ENCODE assay signal across 21 mouse cellular contexts in genomic region chr1:59886899-59887298, GRCm38 (mm10). TPM values are rescaled to one million over a fixed set of nuclear protein-coding genes. Genes with fewer than 3 reads are reported as not detected.
DNase-seq lines count a peak whose midpoint lies in the region; ATAC-seq and TF ChIP-seq lines count a peak whose summit lies in the region.
"Had no signal": no experiment of that assay in that cellular context is flagged by ENCODE, and none has a peak within 500 bp of the region (broad histone marks: within the 10 kb centered on the region; RNA-seq: fewer than 3 reads in every experiment).

No protein-coding gene starts in this region.

- H3K36me3 ChIP-seq in hindbrain, embryonic 11.5 days (ENCODE audit: control insufficient read depth, insufficient read depth, low read length): no peaks in the 10 kb centered on the region
- H3K36me3 ChIP-seq in midbrain, postnatal 0 days (ENCODE audit: insufficient read depth, low read length): no peaks in the 10 kb centered on the region
- H3K36me3 ChIP-seq: embryonic facial prominence, embryonic 15.5 days; hindbrain, embryonic 13.5 days; liver, embryonic 12.5 days had no signal

- no peak for TF ChIP-seq POLR2A in brain, embryonic 14.5 days (IDR thresholded peaks at IDR 0.05; ENCODE audit: borderline replicate concordance, extremely low read depth, insufficient read depth, insufficient read length, poor library complexity, severe bottlenecking)

- no peaks in the 10 kb centered on the region for H3K4me1 ChIP-seq in hindbrain, embryonic 11.5 days (replicated peaks; ENCODE audit: control insufficient read depth, insufficient read depth, low read length)
- no peaks in the 10 kb centered on the region for H3K4me1 ChIP-seq in midbrain, postnatal 0 days (ENCODE audit: insufficient read depth, low read length)
- H3K4me1 ChIP-seq: liver, embryonic 12.5 days had no signal

- no peak for TF ChIP-seq CTCF in brain, embryonic 14.5 days (IDR thresholded peaks at IDR 0.05; ENCODE audit: borderline replicate concordance, extremely low read depth, insufficient read depth, insufficient read length)
- no peak for TF ChIP-seq CTCF in midbrain, postnatal 0 days (IDR thresholded peaks at IDR 0.05)

- peak; percentile 94 for ATAC-seq in frontal cortex, adult (ENCODE audit: low TSS enrichment)
- no peak for ATAC-seq in hindbrain, embryonic 11.5 days (ENCODE audit: low FRiP score)
- no peak for ATAC-seq in midbrain, postnatal 0 days (ENCODE audit: low FRiP score)
- ATAC-seq: intestine, embryonic 16.5 days; liver, embryonic 12.5 days had no signal

- H3K27me3 ChIP-seq in hindbrain, embryonic 11.5 days (ENCODE audit: control insufficient read depth, insufficient read depth, low read length): no peaks in the 10 kb centered on the region
- H3K27me3 ChIP-seq in midbrain, postnatal 0 days (ENCODE audit: insufficient read depth, low read length): no peaks in the 10 kb centered on the region
- H3K27me3 ChIP-seq: embryonic facial prominence, embryonic 15.5 days; hindbrain, embryonic 13.5 days; liver, embryonic 12.5 days had no signal

- H3K9ac ChIP-seq in hindbrain, embryonic 11.5 days (ENCODE audit: low read depth, low read length): no peak overlapping the region
- no peak overlapping the region for H3K9ac ChIP-seq in midbrain, postnatal 0 days (replicated peaks; ENCODE audit: low read length, poor library complexity, severe bottlenecking)
- H3K9ac ChIP-seq: embryonic facial prominence, embryonic 15.5 days; hindbrain, embryonic 13.5 days; liver, embryonic 12.5 days; lung, embryonic 14.5 days had no signal

- no peak overlapping the region for H3K27ac ChIP-seq in hindbrain, embryonic 11.5 days (ENCODE audit: low read depth, low read length)
- no peak overlapping the region for H3K27ac ChIP-seq in midbrain, postnatal 0 days (ENCODE audit: low read depth, low read length)
- H3K27ac ChIP-seq: embryonic facial prominence, embryonic 15.5 days; hindbrain, embryonic 13.5 days; kidney, postnatal 0 days; liver, embryonic 12.5 days had no signal

- no peaks in the 10 kb centered on the region for H3K9me3 ChIP-seq in hindbrain, embryonic 11.5 days (ENCODE audit: control insufficient read depth, low read length)
- no peaks in the 10 kb centered on the region for H3K9me3 ChIP-seq in midbrain, postnatal 0 days (ENCODE audit: low read length)
- H3K9me3 ChIP-seq: embryonic facial prominence, embryonic 15.5 days; hindbrain, embryonic 13.5 days; liver, embryonic 12.5 days had no signal

- H3K4me2 ChIP-seq in hindbrain, embryonic 11.5 days (replicated peaks; ENCODE audit: low read depth, low read length): no peak overlapping the region
- no peak overlapping the region for H3K4me2 ChIP-seq in midbrain, postnatal 0 days (ENCODE audit: low read depth, low read length, poor library complexity, severe bottlenecking)
- H3K4me2 ChIP-seq: embryonic facial prominence, embryonic 15.5 days; hindbrain, embryonic 13.5 days; liver, embryonic 12.5 days; lung, embryonic 14.5 days; midbrain, embryonic 11.5 days had no signal

- DNase-seq in frontal cortex, postnatal 25 days (ENCODE audit: low spot score in 2 of 2): no peak
- DNase-seq in right cerebral cortex, adult 2 months (ENCODE audit: low spot score in 2 of 2): peak; percentile 22 to 23
- no peak for DNase-seq in right cerebral cortex, postnatal 14 days
- peak; percentile 25 for DNase-seq in brain, embryonic 14.5 days (ENCODE audit: low read depth)
- no peak for DNase-seq in hindbrain, embryonic 11.5 days (ENCODE audit: low spot score)
- DNase-seq in midbrain, postnatal 0 days (ENCODE audit: low spot score): no peak
- no peak for DNase-seq in adrenal gland, adult 18-20 months (ENCODE audit: low spot score in 2 of 2)
- DNase-seq: adrenal gland, postnatal 14 days; cerebellum, adult 9-11 months; gastrocnemius, postnatal 25 days; lung, embryonic 14.5 days; lung, postnatal 4 days; spleen, adult 18-20 months; thymus, adult 2 months had no signal

- H3K4me3 ChIP-seq in hindbrain, embryonic 11.5 days (ENCODE audit: low read depth, low read length): no peak overlapping the region
- no peak overlapping the region for H3K4me3 ChIP-seq in midbrain, postnatal 0 days (ENCODE audit: low read depth, low read length)
- H3K4me3 ChIP-seq: embryonic facial prominence, embryonic 15.5 days; hindbrain, embryonic 13.5 days; liver, embryonic 12.5 days had no signal

- 73% methylated on average over 4 of the region's 4 CpGs for WGBS in hindbrain, embryonic 11.5 days
- WGBS in midbrain, postnatal 0 days: 44% methylated on average over 4 of the region's 4 CpGs

RNA-seq across cellular contexts. Expression of gene Fam117b, which starts 25.9 kb away (rescaled TPM):
- polyA plus RNA-seq in brain, embryonic 14.5 days (2012; rRNA removed): 42.6 and 71.0 TPM in 2 replicates
- 20.2 and 20.8 TPM in 2 replicates for polyA plus RNA-seq in hindbrain, embryonic 11.5 days (2014; fragmentation: Nextera tagmentation; extraction: Ambion mirVana)
- total RNA-seq in midbrain, postnatal 0 days (2014; rRNA removed): 74.0 and 99.4 TPM in 2 replicates
- polyA plus RNA-seq in midbrain, postnatal 0 days (2015; fragmentation: Nextera tagmentation; extraction: Ambion mirVana): 37.0 and 43.7 TPM in 2 replicates
- 10 to 100 TPM; 37.0 to 48.0 TPM for total RNA-seq in adrenal gland, adult 18-20 months (2021)

Comparison
In these comparisons a context has a peak if more than half of its experiments do, and no peak if none do; other contexts are left out.
1. DNase-seq: peak in right cerebral cortex, adult 2 months (2 of 2) and brain, embryonic 14.5 days (single experiment); none in frontal cortex, postnatal 25 days (0 of 2), right cerebral cortex, postnatal 14 days (single experiment), hindbrain, embryonic 11.5 days (single experiment), midbrain, postnatal 0 days (single experiment) and adrenal gland, adult 18-20 months (0 of 2).